Mouse (Mus musculus) heart, adult 2 months (tissue): Measurements from ENCODE around the gene Olfr1019.

ENCODE experiments used
- CTCF ChIP-seq: fragments of 200-600 bp; IDR thresholded peaks from 2 replicates; pipeline ENCODE4 v1.8.1; 2022; ENCODE audit warnings: antibody characterized with exemption, mild to moderate bottlenecking, moderate library complexity
- EP300 ChIP-seq: fragments of 200-500 bp; IDR thresholded peaks from 2 replicates; pipeline ENCODE4 v1.6.1; 2011; ENCODE audit warnings: low read depth, low read length, control low read depth; ENCODE audit not compliant: insufficient read depth
- POLR2A ChIP-seq: fragments of 200-500 bp; IDR thresholded peaks from 2 replicates; pipeline ENCODE4 v1.6.1; 2011; ENCODE audit warnings: mild to moderate bottlenecking, low read depth, low read length, control low read depth; ENCODE audit not compliant: insufficient read depth

GRCm38 (mm10) chr2:85802444-85802843 is 42.8 kb downstream of the Olfr1019 start, which contains the start of gene Olfr1016:
- TF ChIP-seq EP300 (no peak), POLR2A (no peak), CTCF (no peak)
